Mouse (Mus musculus) R1 (cell line): ENCODE measurements around the gene Wars2.

Source experiments
- DNase-seq: peaks from one replicate; pipeline ENCODE4 v3.0.0-alpha.2; 2018; ENCODE audit warnings: low read depth, low spot score

The Wars2 gene

GRCm38 (mm10) chr3:99188097-99188496 is 47.2 kb downstream of the Wars2 start:
- DNase-seq = no peak

DNA sequence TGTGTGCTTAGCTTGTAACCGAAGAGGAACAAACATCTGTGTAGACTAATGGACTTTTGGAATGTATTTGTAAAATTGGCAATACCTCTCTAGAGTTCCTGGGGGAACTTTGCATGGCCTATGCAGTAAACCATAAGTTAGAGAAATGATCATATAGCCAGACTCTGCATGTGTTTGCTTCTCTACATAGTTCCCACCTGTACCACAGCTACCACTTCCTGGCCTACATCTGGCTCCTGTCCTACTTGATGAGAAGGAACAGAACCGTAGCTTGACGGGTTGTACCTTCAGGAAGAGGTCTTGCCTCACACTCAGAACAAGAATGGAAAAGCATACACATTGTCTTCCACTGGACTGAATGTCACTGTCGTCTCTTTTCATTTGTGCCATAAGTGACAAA is 52.7 kb downstream of the Wars2 start:
- no peak for DNase-seq

DNA sequence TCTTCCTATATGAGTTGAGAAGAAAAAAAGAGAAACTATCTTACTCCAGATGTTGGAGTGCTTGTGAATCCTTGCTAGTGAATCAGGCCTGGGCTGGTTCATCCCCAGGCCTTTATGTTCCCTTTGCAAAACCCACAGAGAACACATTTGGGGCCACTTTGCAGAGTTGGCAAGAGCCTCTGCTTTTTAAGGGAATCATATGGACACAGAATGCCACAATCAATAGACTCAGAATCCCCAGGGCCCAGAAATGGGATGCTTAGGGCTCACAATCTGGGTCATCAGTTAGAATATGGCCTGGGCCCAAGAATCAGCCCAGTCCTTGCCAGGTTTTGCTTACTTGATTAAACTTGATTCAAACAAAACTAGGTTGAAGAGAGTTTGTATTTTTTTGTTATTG is 62.5 kb downstream of the Wars2 start:
- DNase-seq = no peak

- DNase-seq = no peak
Observed at GRCm38 (mm10) chr3:99208416-99208815, 67.5 kb downstream of the Wars2 start.

GRCm38 (mm10) chr3:99211105-99211698 is 70.3 kb downstream of the Wars2 start:
- no peak for DNase-seq

- no peak for DNase-seq
Observed at GRCm38 (mm10) chr3:99227807-99228206, 86.9 kb downstream of the Wars2 start.

GRCm38 (mm10) chr3:99233393-99234318 is 92.8 kb downstream of the Wars2 start:
- DNase-seq = peak; percentile 57

- DNase-seq = no peak
Observed at GRCm38 (mm10) chr3:99234319-99234869, 93.5 kb downstream of the Wars2 start.

DNA sequence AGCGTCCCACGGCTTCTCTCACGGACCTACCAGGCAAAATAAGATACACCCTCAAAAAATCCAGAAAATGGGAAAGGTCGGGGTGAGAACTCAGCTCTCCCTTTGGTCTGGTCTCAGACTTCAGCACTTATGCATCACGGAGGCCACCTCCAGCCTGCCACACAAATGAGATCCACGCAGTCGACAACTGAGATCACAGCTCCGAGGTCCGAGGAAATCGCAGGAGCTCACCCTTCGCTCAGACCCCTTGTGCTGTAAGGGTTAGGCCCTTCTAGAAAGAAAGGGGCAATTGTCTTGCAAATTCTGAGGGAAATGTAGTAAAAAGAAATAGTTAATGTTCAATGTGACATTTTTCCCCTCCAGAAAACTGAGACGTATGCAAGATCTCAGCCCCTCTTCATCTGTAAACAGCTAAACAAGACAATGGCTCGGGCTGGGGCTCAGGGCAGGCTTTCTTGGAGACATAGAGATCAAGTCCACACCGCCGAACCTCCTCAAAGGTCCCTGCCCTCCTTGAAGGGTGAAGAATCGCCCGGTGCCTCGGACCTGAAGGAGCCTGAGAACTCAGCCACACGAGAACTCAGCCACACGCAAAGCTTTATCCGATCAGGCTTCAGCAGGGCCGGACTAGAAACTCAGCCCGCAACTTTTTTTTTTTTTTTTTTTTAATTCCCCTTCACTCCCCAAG is 94.4 kb downstream of the Wars2 start:
- DNase-seq = no peak

DNA sequence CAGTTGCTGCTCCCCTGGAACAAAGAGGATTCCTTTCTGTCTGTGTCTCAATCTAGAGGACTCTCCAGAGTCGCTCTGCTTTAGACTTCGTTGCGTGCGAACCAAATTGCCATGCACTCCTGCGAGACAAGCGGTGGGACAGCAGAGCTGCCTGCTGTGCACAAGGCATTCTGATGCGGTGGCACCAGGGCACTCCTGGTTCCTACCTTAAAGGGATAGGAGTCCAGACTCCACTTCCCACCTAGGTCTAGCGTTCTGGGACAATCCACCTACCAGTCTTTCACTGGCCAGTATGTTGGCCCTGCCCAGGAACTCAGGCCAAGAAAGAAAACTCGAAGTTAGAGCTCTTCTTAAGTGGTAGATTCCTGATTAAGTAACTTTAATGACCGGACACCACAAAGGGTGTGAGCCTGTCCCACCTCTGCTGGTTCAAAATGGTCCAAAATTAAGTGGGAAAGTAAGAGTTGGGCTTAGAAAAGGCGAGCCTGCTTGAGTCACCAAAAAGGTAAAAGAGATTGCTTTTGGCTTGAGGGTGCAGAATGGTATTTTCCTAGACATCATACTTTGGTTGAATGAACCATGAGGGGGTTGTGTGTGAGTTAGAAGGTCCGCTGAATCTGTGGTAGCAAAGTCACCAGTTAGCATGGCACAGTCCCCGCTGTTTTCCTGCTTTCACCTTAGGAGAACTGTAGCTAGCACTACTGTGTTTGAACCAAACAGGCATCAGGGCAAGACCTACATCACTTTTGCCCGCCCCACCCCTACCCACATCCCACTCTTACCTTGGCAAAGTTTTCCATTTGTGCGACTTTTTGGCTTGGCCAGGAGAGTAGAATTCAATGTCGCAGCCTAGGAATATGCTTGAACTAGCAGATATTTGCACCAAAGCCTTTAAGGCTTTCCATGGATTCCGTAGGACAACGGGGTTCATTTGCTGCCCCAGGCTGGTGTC is 95.2 kb downstream of the Wars2 start:
- DNase-seq = no peak

GRCm38 (mm10) chr3:99238691-99239090 is 97.8 kb downstream of the Wars2 start:
- DNase-seq = no peak

- no peak for DNase-seq
Observed at GRCm38 (mm10) chr3:99239301-99240045, 98.6 kb downstream of the Wars2 start.

GRCm38 (mm10) chr3:99240213-99240720 is 99.4 kb downstream of the Wars2 start, which contains the start of gene Tbx15:
Gene Tbx15, plus strand, starts transcription at chr3:99240381.
- DNase-seq = no peak

- peak; percentile 67 for DNase-seq
Observed at GRCm38 (mm10) chr3:99240811-99241738, 100.2 kb downstream of the Wars2 start.

DNA sequence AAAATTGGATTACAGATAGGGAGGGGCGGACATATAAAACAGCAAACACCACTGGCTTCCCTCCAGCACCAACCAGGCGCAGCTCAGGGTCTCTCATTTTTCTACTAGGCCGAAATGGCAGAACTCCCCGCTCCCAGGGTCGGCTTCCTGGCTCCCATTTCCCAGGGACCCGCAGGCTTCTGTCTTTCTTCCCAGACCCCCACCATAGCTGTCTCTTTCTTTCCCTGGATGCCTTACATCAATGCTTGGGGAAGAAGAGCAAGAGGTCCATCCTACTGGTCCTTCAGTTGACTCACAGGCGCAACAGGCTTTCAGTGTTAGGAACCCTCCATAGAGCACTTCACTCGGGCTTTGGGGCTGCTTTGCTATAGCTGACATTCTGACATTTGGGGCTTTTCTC is 101.6 kb downstream of the Wars2 start:
- no peak for DNase-seq

DNA sequence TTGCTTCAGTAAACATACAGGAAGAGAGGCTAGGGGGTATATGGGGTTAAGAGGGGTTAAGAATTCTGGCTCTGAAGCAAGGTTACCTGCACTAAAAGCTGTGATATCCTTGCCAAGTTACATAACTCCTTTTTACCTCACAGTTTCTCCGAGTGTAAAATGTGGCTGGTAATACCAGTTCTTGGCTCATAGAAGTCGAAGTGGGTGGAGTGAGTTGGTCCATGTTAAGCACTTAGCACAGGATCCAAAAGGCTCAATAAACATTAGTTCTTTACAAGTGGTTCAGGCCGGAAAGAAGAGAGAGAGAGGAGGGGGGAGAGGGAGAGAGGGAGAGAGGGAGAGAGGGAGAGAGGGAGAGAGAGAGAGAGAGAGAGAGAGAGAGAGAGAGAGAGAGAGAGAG is 104.5 kb downstream of the Wars2 start:
- no peak for DNase-seq

GRCm38 (mm10) chr3:99246629-99247028 is 105.8 kb downstream of the Wars2 start:
- no peak for DNase-seq

GRCm38 (mm10) chr3:99247586-99247985 is 106.7 kb downstream of the Wars2 start:
- DNase-seq = no peak
